ENCODE assay signal across 38 mouse cellular contexts in genomic region chr11:33234134-33234533, GRCm38 (mm10). TPM values are rescaled to one million over a fixed set of nuclear protein-coding genes. Genes with fewer than 3 reads are reported as not detected.
DNase-seq lines count a peak whose midpoint lies in the region; ATAC-seq and TF ChIP-seq lines count a peak whose summit lies in the region.
"Had no signal": no experiment of that assay in that cellular context is flagged by ENCODE, and none has a peak within 500 bp of the region (broad histone marks: within the 10 kb centered on the region; RNA-seq: fewer than 3 reads in every experiment).

No protein-coding gene starts in this region.

- ATAC-seq in hindbrain, embryonic 12.5 days (ENCODE audit: low FRiP score): peak; percentile 38; the same call in 1 of the 2 replicates
- peak; percentile 69 for ATAC-seq in neural tube, embryonic 11.5 days (ENCODE audit: insufficient read depth, low FRiP score, low TSS enrichment)
- no peak for ATAC-seq in kidney, embryonic 14.5 days (ENCODE audit: low FRiP score, low TSS enrichment)
- ATAC-seq: forebrain, embryonic 16.5 days; lung, postnatal 0 days; midbrain, embryonic 13.5 days had no signal

- peak; percentile 42 for DNase-seq in heart, embryonic 10.5 days (ENCODE audit: low spot score)
- DNase-seq in heart, postnatal 10 days: no peak
- peak; percentile 35 for DNase-seq in brain, embryonic 14.5 days (ENCODE audit: low read depth)
- peak; percentile 32 for DNase-seq in neural tube, embryonic 11.5 days (ENCODE audit: low spot score)
- DNase-seq in layer of hippocampus, adult 11-12 months (ENCODE audit: low spot score): no peak
- DNase-seq: adrenal gland, postnatal 25 days; B cell, adult 2 months; cerebellum, adult 18-20 months; cerebellum, postnatal 10 days; gastrocnemius, adult 2 months; kidney, adult 18-20 months; kidney, postnatal 36 days; liver, embryonic 13.5 days; lung, adult 18-20 months; lung, postnatal 4 days; right cerebral cortex, adult 18-20 months; thymus, postnatal 4 days had no signal

- WGBS in heart, embryonic 10.5 days: 76% methylated on average over 3 of the region's 3 CpGs
- WGBS in hindbrain, embryonic 12.5 days: 42% methylated on average over 3 of the region's 3 CpGs
- 36% methylated on average over 3 of the region's 3 CpGs for WGBS in neural tube, embryonic 11.5 days
- 54% methylated on average over 3 of the region's 3 CpGs for WGBS in kidney, embryonic 14.5 days

- intact Hi-C loops in heart, postnatal 10 days (cut with DNase I): no loop called here

- no peak for TF ChIP-seq POLR2A in brain, embryonic 14.5 days (IDR thresholded peaks at IDR 0.05; ENCODE audit: borderline replicate concordance, extremely low read depth, insufficient read depth, insufficient read length, poor library complexity, severe bottlenecking)

- H3K36me3 ChIP-seq in heart, embryonic 10.5 days: no peaks in the 10 kb centered on the region
- H3K36me3 ChIP-seq in hindbrain, embryonic 12.5 days: no peaks in the 10 kb centered on the region
- no peaks in the 10 kb centered on the region for H3K36me3 ChIP-seq in neural tube, embryonic 11.5 days (ENCODE audit: control insufficient read depth, insufficient read depth, low read length)
- no peaks in the 10 kb centered on the region for H3K36me3 ChIP-seq in kidney, embryonic 14.5 days (ENCODE audit: control insufficient read depth, insufficient read depth, low read length)
- H3K36me3 ChIP-seq: embryonic facial prominence, embryonic 12.5 days; limb, embryonic 10.5 days; limb, embryonic 15.5 days; liver, embryonic 13.5 days; midbrain, embryonic 13.5 days had no signal

- H3K4me2 ChIP-seq in hindbrain, embryonic 12.5 days (replicated peaks): no peak overlapping the region
- H3K4me2 ChIP-seq in neural tube, embryonic 11.5 days (ENCODE audit: low read depth): no peak overlapping the region
- no peak overlapping the region for H3K4me2 ChIP-seq in kidney, embryonic 14.5 days (replicated peaks; ENCODE audit: low read depth, low read length)
- H3K4me2 ChIP-seq: embryonic facial prominence, embryonic 12.5 days; limb, embryonic 15.5 days; liver, embryonic 13.5 days; midbrain, embryonic 13.5 days had no signal

- H3K9ac ChIP-seq in hindbrain, embryonic 12.5 days: no peak overlapping the region
- no peak overlapping the region for H3K9ac ChIP-seq in neural tube, embryonic 11.5 days (ENCODE audit: low read length)
- no peak overlapping the region for H3K9ac ChIP-seq in kidney, embryonic 14.5 days (ENCODE audit: low read depth, low read length)
- H3K9ac ChIP-seq: embryonic facial prominence, embryonic 12.5 days; limb, embryonic 15.5 days; liver, embryonic 13.5 days; midbrain, embryonic 13.5 days had no signal

- H3K27ac ChIP-seq in heart, embryonic 10.5 days: no peak overlapping the region
- no peak overlapping the region for H3K27ac ChIP-seq in hindbrain, embryonic 12.5 days
- H3K27ac ChIP-seq in neural tube, embryonic 11.5 days (ENCODE audit: low read depth, low read length): no peak overlapping the region
- H3K27ac ChIP-seq in kidney, embryonic 14.5 days (ENCODE audit: low read depth, low read length): no peak overlapping the region
- H3K27ac ChIP-seq: embryonic facial prominence, embryonic 12.5 days; gastrocnemius, adult 2 months; limb, embryonic 10.5 days; limb, embryonic 15.5 days; liver, embryonic 13.5 days; midbrain, embryonic 13.5 days had no signal

- H3K4me1 ChIP-seq in heart, embryonic 10.5 days: no peaks in the 10 kb centered on the region
- peaks cover 12% of the 10 kb centered on the region for H3K4me1 ChIP-seq in hindbrain, embryonic 12.5 days
- H3K4me1 ChIP-seq in neural tube, embryonic 11.5 days (ENCODE audit: control insufficient read depth, insufficient read depth, low read length): peaks cover 6% of the 10 kb centered on the region; the same call in 1 of the 2 replicates
- no peaks in the 10 kb centered on the region for H3K4me1 ChIP-seq in kidney, embryonic 14.5 days (ENCODE audit: control insufficient read depth, insufficient read depth, low read length)
- H3K4me1 ChIP-seq: embryonic facial prominence, embryonic 12.5 days; limb, embryonic 10.5 days; limb, embryonic 15.5 days; liver, embryonic 13.5 days; megakaryocyte, embryonic 14.5 days had no signal

- no peak overlapping the region for H3K4me3 ChIP-seq in heart, embryonic 10.5 days
- H3K4me3 ChIP-seq in hindbrain, embryonic 12.5 days: no peak overlapping the region
- no peak overlapping the region for H3K4me3 ChIP-seq in neural tube, embryonic 11.5 days (ENCODE audit: low read depth, low read length)
- no peak overlapping the region for H3K4me3 ChIP-seq in kidney, embryonic 14.5 days (ENCODE audit: low read length)
- H3K4me3 ChIP-seq: embryonic facial prominence, embryonic 12.5 days; gastrocnemius, adult 2 months; limb, embryonic 10.5 days; limb, embryonic 15.5 days; liver, embryonic 13.5 days; megakaryocyte, embryonic 14.5 days; midbrain, embryonic 13.5 days had no signal

- no peaks in the 10 kb centered on the region for H3K9me3 ChIP-seq in heart, embryonic 10.5 days
- H3K9me3 ChIP-seq in hindbrain, embryonic 12.5 days (replicated peaks): no peaks in the 10 kb centered on the region
- no peaks in the 10 kb centered on the region for H3K9me3 ChIP-seq in neural tube, embryonic 11.5 days (ENCODE audit: control insufficient read depth, low read length)
- H3K9me3 ChIP-seq in kidney, embryonic 14.5 days (ENCODE audit: control insufficient read depth, low read length): no peaks in the 10 kb centered on the region
- H3K9me3 ChIP-seq: embryonic facial prominence, embryonic 12.5 days; limb, embryonic 10.5 days; limb, embryonic 15.5 days; liver, embryonic 13.5 days; megakaryocyte, embryonic 14.5 days; midbrain, embryonic 13.5 days had no signal

- H3K27me3 ChIP-seq in heart, embryonic 10.5 days (ENCODE audit: insufficient read depth, poor library complexity, severe bottlenecking): no peaks in the 10 kb centered on the region
- no peaks in the 10 kb centered on the region for H3K27me3 ChIP-seq in hindbrain, embryonic 12.5 days
- H3K27me3 ChIP-seq in neural tube, embryonic 11.5 days (ENCODE audit: control insufficient read depth, insufficient read depth, low read length): no peaks in the 10 kb centered on the region
- no peaks in the 10 kb centered on the region for H3K27me3 ChIP-seq in kidney, embryonic 14.5 days (ENCODE audit: control insufficient read depth, insufficient read depth, low read length)
- H3K27me3 ChIP-seq: embryonic facial prominence, embryonic 12.5 days; limb, embryonic 15.5 days; liver, embryonic 13.5 days; midbrain, embryonic 13.5 days had no signal

- TF ChIP-seq CTCF in brain, embryonic 14.5 days (IDR thresholded peaks at IDR 0.05; ENCODE audit: borderline replicate concordance, extremely low read depth, insufficient read depth, insufficient read length): no peak

RNA-seq across cellular contexts. Expression of gene Tlx3, which starts 30.7 kb away (rescaled TPM):
- 0.28 TPM in 1 of 2 replicates, not detected in the other for polyA plus RNA-seq in heart, embryonic 10.5 days (2016; fragmentation: Nextera tagmentation; extraction: Ambion mirVana)
- total RNA-seq in heart, postnatal 10 days (2021): not detected
- polyA plus RNA-seq in brain, embryonic 14.5 days (2012; rRNA removed): 3.3 and 12.1 TPM in 2 replicates
- polyA plus RNA-seq in hindbrain, embryonic 12.5 days (2016; fragmentation: Nextera tagmentation; extraction: Ambion mirVana): 29.8 and 33.8 TPM in 2 replicates
- polyA plus RNA-seq in neural tube, embryonic 11.5 days (2014; fragmentation: Nextera tagmentation; extraction: Ambion mirVana): 22.4 and 28.5 TPM in 2 replicates
- 0.13 TPM in 1 of 2 replicates, not detected in the other for polyA plus RNA-seq in kidney, embryonic 14.5 days (2014; fragmentation: Nextera tagmentation; extraction: Ambion mirVana)
- total RNA-seq: common myeloid progenitor, adult 5-6 weeks; gastrocnemius, adult 2 months; gastrocnemius, postnatal 4 days; heart, adult 8-10 months; heart, postnatal 25 days; left cerebral cortex, postnatal 10 days had no signal
- polyA plus RNA-seq: forebrain, embryonic 16.5 days; limb, embryonic 10.5 days; limb, embryonic 15.5 days; liver, embryonic 13.5 days; lung, postnatal 0 days; stomach, embryonic 14.5 days; testis, adult 2 months; thymus, postnatal 0 days had no signal

RNA-seq across cellular contexts. Expression of gene Gm12117, which starts 42.4 kb away (rescaled TPM):
- polyA plus RNA-seq in heart, embryonic 10.5 days (2016; fragmentation: Nextera tagmentation; extraction: Ambion mirVana): 0.14 TPM in 1 of 2 replicates, not detected in the other
- total RNA-seq in heart, postnatal 10 days (2021): not detected
- 0.30 and 0.72 TPM in 2 replicates for polyA plus RNA-seq in brain, embryonic 14.5 days (2012; rRNA removed)
- not detected in 2 replicates for polyA plus RNA-seq in hindbrain, embryonic 12.5 days (2016; fragmentation: Nextera tagmentation; extraction: Ambion mirVana)
- polyA plus RNA-seq in neural tube, embryonic 11.5 days (2014; fragmentation: Nextera tagmentation; extraction: Ambion mirVana): not detected in 2 replicates
- not detected in 2 replicates for polyA plus RNA-seq in kidney, embryonic 14.5 days (2014; fragmentation: Nextera tagmentation; extraction: Ambion mirVana)
- total RNA-seq: adrenal gland, adult 18-20 months; adrenal gland, postnatal 25 days; common myeloid progenitor, adult 5-6 weeks; gastrocnemius, adult 2 months; heart, adult 8-10 months; heart, postnatal 25 days had no signal
- polyA plus RNA-seq: embryonic facial prominence, embryonic 12.5 days; forebrain, embryonic 16.5 days; heart, embryonic 14.5 days; intestine, embryonic 14.5 days; kidney, embryonic 16.5 days; limb, embryonic 10.5 days; limb, embryonic 15.5 days; liver, embryonic 13.5 days; lung, postnatal 0 days; midbrain, embryonic 13.5 days; stomach, embryonic 14.5 days; testis, adult 2 months; thymus, postnatal 0 days had no signal

Comparison
In these comparisons a context has a peak if more than half of its experiments do, and no peak if none do; other contexts are left out.
1. DNase-seq: peak in heart, embryonic 10.5 days (single experiment), brain, embryonic 14.5 days (single experiment) and neural tube, embryonic 11.5 days (single experiment); none in heart, postnatal 10 days (0 of 2) and layer of hippocampus, adult 11-12 months (single experiment).